Mouse (Mus musculus): ENCODE data around the gene Runx2.

- TF ChIP-seq CTCF (IDR thresholded peaks at IDR 0.05; ENCODE audit: low read depth, low read length) (no peak), POLR2A (IDR thresholded peaks at IDR 0.05; ENCODE audit: borderline replicate concordance, low read depth, low read length) (no peak)
These were observed 275.7 kb downstream of the Runx2 start for GRCm38 (mm10) chr17:44538921-44539320.

All from bone marrow macrophage, adult 2 months (primary cell).